Mouse (Mus musculus) liver, adult 2 months (tissue): ENCODE results near the gene Ankrd53. TPM values are rescaled to one million over a fixed set of nuclear protein-coding genes. Genes with fewer than 3 reads are reported as not detected.
A peak's percentile ranks its signal among the peaks of the same experiment; 100 is the strongest.

ENCODE experiments used
- DNase-seq: peaks from one replicate; pipeline ENCODE4 v3.0.0-alpha.2; 2011; ENCODE audit warnings: low read depth, low spot score; ENCODE audit errors: extremely low read depth
- H3K27ac ChIP-seq: fragments of 200-500 bp; replicated peaks from 2 replicates; pipeline ENCODE4 v1.5.1; 2012; ENCODE audit warnings: low read depth, mild to moderate bottlenecking, control low read depth, inconsistent platforms, low read length; ENCODE audit not compliant: insufficient read depth
- H3K27me3 ChIP-seq: fragments of 200-500 bp; 2 replicates; pipeline ENCODE4 v1.6.1; 2012; ENCODE audit warnings: mild to moderate bottlenecking, moderate library complexity, low read length, inconsistent platforms; ENCODE audit not compliant: control insufficient read depth, insufficient read depth
- H3K36me3 ChIP-seq: fragments of 200-500 bp; 2 replicates; pipeline ENCODE4 v1.6.1; 2012; ENCODE audit warnings: low read length, inconsistent platforms; ENCODE audit not compliant: control insufficient read depth, insufficient read depth
- H3K4me1 ChIP-seq: fragments of 200-500 bp; 2 replicates; pipeline ENCODE4 v1.6.1; 2011; ENCODE audit warnings: low read length; ENCODE audit not compliant: control insufficient read depth, insufficient read depth
- H3K4me3 ChIP-seq: fragments of 200-500 bp; 2 replicates; pipeline ENCODE4 v1.5.1; 2011; ENCODE audit warnings: low read depth, mild to moderate bottlenecking, control low read depth, low read length, moderate library complexity; ENCODE audit not compliant: insufficient read depth
- H3K79me2 ChIP-seq: fragments of 200-500 bp; 2 replicates; pipeline ENCODE4 v1.6.1; 2012; ENCODE audit warnings: inconsistent platforms, mild to moderate bottlenecking, low read length, moderate library complexity; ENCODE audit not compliant: control insufficient read depth, insufficient read depth
- H3K9ac ChIP-seq: fragments of 200-500 bp; 2 replicates; pipeline ENCODE4 v1.6.1; 2012; ENCODE audit warnings: low read depth, mild to moderate bottlenecking, control low read depth, inconsistent platforms, low read length
- CTCF ChIP-seq: fragments of 200-500 bp; IDR thresholded peaks from 2 replicates; pipeline ENCODE4 v1.5.1; 2011; ENCODE audit warnings: low read depth, low read length, control low read depth
- POLR2A ChIP-seq: fragments of 200-500 bp; IDR thresholded peaks from 2 replicates; pipeline ENCODE4 v1.6.1; 2011; ENCODE audit warnings: low read length, control low read depth; ENCODE audit not compliant: insufficient read depth; ENCODE audit errors: extremely low read depth
- WGBS: fragments of 180-500 bp; shearing (Covaris S2); methylation state at CpG from one replicate; pipeline ENCODE4 v1.1.7; 2018; 5-methylcytosine and 5-hydroxymethylcytosine counted together
- polyA plus RNA-seq: library from polyadenylated mRNA; depleted of rRNA; stranded (reverse); fragments of >200 nt; gene quantifications from 2 replicates; pipeline ENCODE4 v1.2.3, GENCODE M21; 2012
- total RNA-seq: library from RNA; depleted of rRNA; stranded (reverse); fragments of >200 nt; gene quantifications from 2 replicates; pipeline ENCODE4 v1.2.3, GENCODE M21; 2014

Gene Ankrd53
- total and polyA plus RNA-seq, 2 experiments: not detected

- Histone ChIP-seq H3K4me1 (no peaks in the 10 kb centered on the region), H3K9ac (no peak overlapping the region), H3K27ac (no peak overlapping the region), H3K79me2 (no peaks in the 10 kb centered on the region), H3K27me3 (peaks cover 3% of the 10 kb centered on the region; the same call in 1 of the 2 replicates), H3K36me3 (no peaks in the 10 kb centered on the region), H3K4me3 (no peak overlapping the region)
- WGBS: 21% methylated on average over 6 of the region's 6 CpGs
- DNase-seq: no peak
- TF ChIP-seq CTCF (no peak), POLR2A (no peak)
These were observed 39.9 kb upstream of the Ankrd53 start for GRCm38 (mm10) chr6:83722526-83722925.

- WGBS: 49% methylated on average over 4 of the region's 4 CpGs
- Histone ChIP-seq H3K9ac (no peak overlapping the region), H3K27me3 (peaks cover 3% of the 10 kb centered on the region; the same call in 1 of the 2 replicates), H3K4me1 (no peaks in the 10 kb centered on the region), H3K4me3 (no peak overlapping the region), H3K36me3 (no peaks in the 10 kb centered on the region), H3K79me2 (no peaks in the 10 kb centered on the region), H3K27ac (no peak overlapping the region)
- TF ChIP-seq CTCF: no peak
- no peak for TF ChIP-seq POLR2A
- DNase-seq: peak; percentile 18
These were observed 35.3 kb upstream of the Ankrd53 start for GRCm38 (mm10) chr6:83727178-83727577.

DNA sequence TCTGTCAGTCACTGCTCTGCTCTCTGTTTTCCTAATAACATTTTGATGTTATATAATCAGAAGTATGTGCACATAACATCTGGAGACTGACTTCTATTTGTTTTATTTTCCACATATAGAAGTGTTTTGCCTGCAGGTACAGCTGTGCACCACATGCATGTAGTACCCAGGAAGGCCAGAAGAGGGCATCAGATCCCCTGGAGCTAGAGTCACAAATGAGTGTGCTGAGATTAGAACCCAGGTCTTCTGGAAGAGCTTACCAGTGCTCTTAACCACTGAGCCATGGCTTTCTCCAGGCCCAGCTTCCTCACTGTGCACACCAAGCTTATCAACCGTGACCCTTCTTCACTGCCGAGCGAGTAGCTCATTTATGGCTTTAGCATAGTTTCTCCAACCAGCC lies 34.0 kb upstream of the Ankrd53 start:
- peak; percentile 63 for TF ChIP-seq CTCF
- TF ChIP-seq POLR2A: no peak
- DNase-seq: peak; percentile 20
- Histone ChIP-seq H3K27ac (no peak overlapping the region), H3K27me3 (no peaks in the 10 kb centered on the region; the same call in 1 of the 2 replicates), H3K4me3 (no peak overlapping the region), H3K36me3 (no peaks in the 10 kb centered on the region), H3K79me2 (no peaks in the 10 kb centered on the region), H3K4me1 (no peaks in the 10 kb centered on the region), H3K9ac (no peak overlapping the region)
- 92% methylated on average over 3 of the region's 3 CpGs for WGBS

DNA sequence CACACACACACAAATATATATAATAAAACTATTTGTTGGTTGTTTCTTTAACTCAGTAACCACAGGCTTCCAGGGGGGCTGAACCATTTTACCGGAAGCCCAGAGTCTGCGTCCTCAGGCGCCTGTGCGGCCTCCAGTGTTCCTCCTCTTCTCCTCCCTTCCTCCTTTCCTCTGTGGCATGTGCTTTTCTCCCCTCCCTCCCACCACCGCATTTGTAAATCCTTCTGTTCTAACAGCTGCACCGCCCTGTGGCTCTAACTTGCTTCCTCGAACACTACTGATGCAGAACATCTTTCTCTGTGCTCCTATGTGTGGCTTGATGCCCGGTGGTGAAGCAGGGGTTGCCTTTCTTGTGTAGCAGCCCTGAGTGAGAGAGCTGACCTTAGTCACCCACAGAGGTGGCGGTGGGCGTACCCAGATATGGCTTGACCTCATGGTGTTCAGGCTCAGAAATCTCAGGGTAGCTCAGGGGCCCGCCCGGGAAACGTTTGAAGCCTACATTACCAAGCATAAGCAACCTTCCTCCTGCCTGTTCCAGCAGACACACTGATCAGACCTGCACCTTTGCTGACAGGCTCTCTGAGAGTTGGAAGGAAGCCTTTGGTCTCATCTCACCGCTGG lies 33.0 kb upstream of the Ankrd53 start:
- Histone ChIP-seq H3K79me2 (no peaks in the 10 kb centered on the region), H3K27me3 (no peaks in the 10 kb centered on the region), H3K4me1 (no peaks in the 10 kb centered on the region), H3K27ac (no peak overlapping the region), H3K9ac (no peak overlapping the region), H3K4me3 (no peak overlapping the region), H3K36me3 (no peaks in the 10 kb centered on the region)
- no peak for DNase-seq
- WGBS: 63% methylated on average over 14 of the region's 14 CpGs
- TF ChIP-seq CTCF (no peak), POLR2A (no peak)

DNA sequence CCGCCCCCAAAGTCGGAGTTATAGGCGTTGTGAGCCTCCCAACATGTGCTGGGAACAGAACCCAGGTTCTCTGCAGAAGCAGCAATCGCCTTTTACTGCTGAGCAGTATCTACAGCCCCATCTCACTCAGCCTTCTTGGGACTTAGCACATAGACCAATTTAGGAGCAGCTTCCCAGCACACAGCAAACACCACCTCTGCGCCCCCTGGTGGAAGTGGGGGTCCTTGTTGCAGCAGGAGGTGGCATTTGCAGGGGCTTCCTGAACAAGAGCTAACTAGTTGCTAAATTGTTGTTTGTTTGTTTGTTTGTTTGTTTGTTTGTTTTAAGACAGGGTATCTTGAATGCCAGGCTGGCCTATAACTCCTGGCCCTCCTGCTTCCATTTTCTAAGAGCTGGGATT lies 31.3 kb upstream of the Ankrd53 start:
- Histone ChIP-seq H3K27me3 (no peaks in the 10 kb centered on the region), H3K27ac (no peak overlapping the region), H3K79me2 (no peaks in the 10 kb centered on the region), H3K4me1 (no peaks in the 10 kb centered on the region), H3K9ac (no peak overlapping the region), H3K36me3 (no peaks in the 10 kb centered on the region), H3K4me3 (no peak overlapping the region)
- TF ChIP-seq CTCF (peak; percentile 87), POLR2A (no peak)
- 27% methylated on average over 5 of the region's 5 CpGs for WGBS
- peak; percentile 27 for DNase-seq

- Histone ChIP-seq H3K79me2 (no peaks in the 10 kb centered on the region), H3K27ac (no peak overlapping the region), H3K9ac (no peak overlapping the region), H3K36me3 (no peaks in the 10 kb centered on the region), H3K4me3 (no peak overlapping the region), H3K4me1 (no peaks in the 10 kb centered on the region), H3K27me3 (no peaks in the 10 kb centered on the region)
- TF ChIP-seq POLR2A (no peak), CTCF (no peak)
- DNase-seq: no peak
- 38% methylated on average over 13 of the region's 13 CpGs for WGBS
These were observed 25.1 kb upstream of the Ankrd53 start for GRCm38 (mm10) chr6:83737311-83737710.
